Comparison of ENCODE assay signal across 9 mouse cellular contexts in the genomic region with DNA sequence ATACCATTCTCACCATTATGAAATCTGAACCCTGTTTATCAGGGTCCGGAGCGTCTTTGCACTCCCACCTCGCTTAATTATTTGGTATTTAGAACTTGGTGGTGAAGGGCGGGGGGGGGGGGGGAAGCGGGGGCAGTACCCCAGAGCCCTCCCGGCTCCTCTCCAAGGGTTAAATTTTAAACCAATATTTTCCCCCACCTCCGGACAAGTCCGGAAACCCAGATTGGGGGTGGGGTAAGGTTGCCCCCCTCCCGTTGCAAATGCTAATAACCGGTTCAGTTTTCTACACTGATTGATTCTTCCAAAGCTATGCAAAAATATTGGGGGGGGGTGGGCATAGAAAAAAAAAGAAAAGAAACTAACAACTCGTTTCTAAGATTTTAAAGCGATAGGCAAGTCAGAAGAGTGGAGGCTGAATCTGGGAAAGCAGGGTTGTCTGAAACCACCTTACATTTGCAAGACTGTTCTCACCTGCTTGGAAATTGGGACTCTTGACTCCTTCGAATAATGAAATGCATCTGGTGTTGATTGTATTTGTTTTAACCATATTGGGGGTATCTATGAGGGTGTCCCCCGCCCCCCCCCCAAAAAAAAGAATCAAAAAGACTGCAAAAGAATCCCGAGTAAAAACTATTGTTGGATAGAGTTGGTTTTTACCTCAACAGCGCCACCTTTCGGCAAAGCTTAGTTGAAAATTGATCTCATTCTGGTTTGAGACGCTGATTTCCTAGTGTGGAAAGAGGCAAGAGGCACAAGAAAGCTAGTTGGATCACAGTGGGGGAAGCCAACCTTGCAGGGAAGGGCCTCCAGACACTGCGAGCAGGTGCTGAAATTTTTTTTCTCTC. TPM values are rescaled to one million over a fixed set of nuclear protein-coding genes. Genes with fewer than 3 reads are reported as not detected.
DNase-seq lines count a peak whose midpoint lies in the region; ATAC-seq lines count a peak whose summit lies in the region.
"Had no signal": no experiment of that assay in that cellular context is flagged by ENCODE, and none has a peak within 500 bp of the region (broad histone marks: within the 10 kb centered on the region; RNA-seq: fewer than 3 reads in every experiment).

No protein-coding gene starts in this region.

- H3K9ac ChIP-seq in midbrain, embryonic 12.5 days (replicated peaks): 0 out of 2 replicates have a peak overlapping the region, but pooled peaks have one; percentile 17

- intact Hi-C loops in left cerebral cortex, postnatal 36 days (cut with DNase I): loop anchor here (2.0 to 10.0 kb wide), 9 partner anchors 304 to 1252 kb away; no protein-coding TSS in a partner anchor

- no peak overlapping the region for H3K27ac ChIP-seq in midbrain, embryonic 12.5 days (replicated peaks)

- peaks cover 28% of the 10 kb centered on the region for H3K27me3 ChIP-seq in midbrain, embryonic 12.5 days

- H3K36me3 ChIP-seq in midbrain, embryonic 12.5 days: no peaks in the 10 kb centered on the region

- ATAC-seq in midbrain, embryonic 12.5 days (ENCODE audit: low FRiP score, low read depth): no peak
- no peak for ATAC-seq in erythroid progenitor cell, adult 5-6 weeks (replicated peaks; ENCODE audit: low FRiP score, poor library complexity, severe bottlenecking)

- DNase-seq in adrenal gland, adult 2 months: peak; percentile 79
- peak; percentile 92 for DNase-seq in embryo, embryonic 10.5 days (ENCODE audit: low spot score)
- peak; percentile 52 for DNase-seq in gastrocnemius, postnatal 25 days
- peak; percentile 85 for DNase-seq in kidney, adult 18-20 months
- DNase-seq in left cerebral cortex, postnatal 36 days (ENCODE audit: low spot score in 2 of 2): peak; percentile 58 to 77
- peak; percentile 18 for DNase-seq in spleen, adult 12 weeks (ENCODE audit: low spot score)

- 0 out of 2 replicates have a peak overlapping the region, but pooled peaks have one; percentile 58 for H3K4me3 ChIP-seq in midbrain, embryonic 12.5 days

- WGBS in midbrain, embryonic 12.5 days: 2% methylated on average over 19 of the region's 19 CpGs

- no peaks in the 10 kb centered on the region for H3K9me3 ChIP-seq in midbrain, embryonic 12.5 days
- H3K9me3 ChIP-seq: megakaryocyte, embryonic 14.5 days had no signal

- peaks cover 29% of the 10 kb centered on the region for H3K4me1 ChIP-seq in midbrain, embryonic 12.5 days

- peak overlapping the region; percentile 75 for H3K4me2 ChIP-seq in midbrain, embryonic 12.5 days (replicated peaks)

RNA-seq across cellular contexts. Expression of a gene that starts 1.6 kb away (rescaled TPM):
- 10 to 100 TPM; 20.8 to 23.7 TPM for total RNA-seq in adrenal gland, adult 2 months (2021)
- polyA plus RNA-seq in adrenal gland, adult 2 months (2012; rRNA removed): 13.0 and 15.7 TPM in 2 replicates
- total RNA-seq in gastrocnemius, postnatal 25 days (2021): 100 to 1,000 TPM in 1 of 2 experiments, 10 to 100 TPM in 1; 85.0 to 103 TPM
- 10 to 100 TPM; 22.9 to 25.8 TPM for total RNA-seq in left cerebral cortex, postnatal 36 days (2021)
- polyA plus RNA-seq in midbrain, embryonic 12.5 days (2016; fragmentation: Nextera tagmentation; extraction: Ambion mirVana): 5.2 and 6.4 TPM in 2 replicates
- total RNA-seq in erythroid progenitor cell, adult 5-6 weeks (2015; ENCODE audit: low replicate concordance): 4.6 and 6.1 TPM in 2 replicates
- 4.0 and 5.8 TPM in 2 replicates for total RNA-seq in erythroid progenitor cell, adult 5-6 weeks (2017; ENCODE audit: low replicate concordance)

Comparison
In these comparisons a context has a peak if more than half of its experiments do, and no peak if none do; other contexts are left out.
1. DNase-seq: peak in every context shown above with its lines; median percentile 92 in embryo, embryonic 10.5 days; 85 in kidney, adult 18-20 months; 79 in adrenal gland, adult 2 months; 68 in left cerebral cortex, postnatal 36 days; 52 in gastrocnemius, postnatal 25 days; 18 in spleen, adult 12 weeks.